Mouse (Mus musculus) gastrocnemius, postnatal 36 days (tissue): ENCODE measurements around the gene Itgb1. TPM values are rescaled to one million over a fixed set of nuclear protein-coding genes. Genes with fewer than 3 reads are reported as not detected.

Experiments
- total RNA-seq, 2 experiments: library from RNA; stranded (reverse); gene quantifications; 2 replicates each; pipeline ENCODE4 v1.2.3; 2021

Itgb1 gene
- total RNA-seq, 2 experiments from 2014 or later, result 157 to 177 TPM

Other genes starting within 250 kb of the Itgb1 start
- gene Gm3952, start 113.0 kb downstream of the Itgb1 start, total RNA-seq, result not detected